19 mouse cellular contexts compared by ENCODE assay signal in the genomic region with DNA sequence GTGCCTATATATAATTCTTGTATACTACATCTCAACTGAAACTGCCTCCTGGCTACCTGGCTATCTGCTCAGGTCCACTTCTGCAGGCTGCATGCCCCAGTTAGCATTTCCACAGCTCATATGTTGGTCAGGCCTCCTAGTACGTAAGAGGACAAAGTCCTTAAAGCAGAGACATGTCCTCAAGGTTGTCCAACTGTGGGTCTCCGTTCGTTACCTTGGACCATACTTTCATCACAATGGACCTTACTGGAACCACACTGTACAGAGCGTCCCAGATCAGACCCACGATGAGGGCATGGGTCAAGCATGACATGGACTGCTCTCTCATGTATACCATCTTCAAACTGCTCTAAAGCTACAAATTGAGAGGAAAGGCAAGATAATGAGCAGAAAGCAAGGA.
"Had no signal": no experiment of that assay in that cellular context is flagged by ENCODE, and none has a peak within 500 bp of the region (broad histone marks: within the 10 kb centered on the region; RNA-seq: fewer than 3 reads in every experiment).

No protein-coding gene starts in this region.

- H3K4me1 ChIP-seq: megakaryocyte, embryonic 14.5 days; neural tube, embryonic 12.5 days had no signal

- H3K4me2 ChIP-seq: lung, embryonic 15.5 days; midbrain, embryonic 11.5 days; midbrain, embryonic 13.5 days; midbrain, embryonic 15.5 days; neural tube, embryonic 12.5 days had no signal

- ATAC-seq: lung, postnatal 0 days; midbrain, embryonic 13.5 days; midbrain, embryonic 15.5 days had no signal

- H3K4me3 ChIP-seq: lung, embryonic 15.5 days; megakaryocyte, embryonic 14.5 days; midbrain, embryonic 13.5 days; midbrain, embryonic 15.5 days; neural tube, embryonic 12.5 days had no signal

- H3K9me3 ChIP-seq: lung, embryonic 15.5 days; midbrain, embryonic 13.5 days; midbrain, embryonic 15.5 days; neural tube, embryonic 12.5 days had no signal

- H3K36me3 ChIP-seq: lung, embryonic 15.5 days; midbrain, embryonic 13.5 days; midbrain, embryonic 15.5 days; neural tube, embryonic 12.5 days had no signal

- H3K27me3 ChIP-seq: midbrain, embryonic 15.5 days; neural tube, embryonic 12.5 days had no signal

- H3K9ac ChIP-seq: lung, embryonic 15.5 days; midbrain, embryonic 13.5 days; midbrain, embryonic 15.5 days; neural tube, embryonic 12.5 days had no signal

- DNase-seq: lung, adult 2 months; lung, postnatal 14 days; lung, postnatal 36 days; retina, postnatal 1 day; right cerebral cortex, adult 18-20 months; right cerebral cortex, postnatal 25 days; right cerebral cortex, postnatal 4 days; spleen, adult 18-20 months; thymus, adult 18-20 months; thymus, postnatal 14 days; thymus, postnatal 36 days had no signal

- H3K27ac ChIP-seq: lung, embryonic 15.5 days; macrophage; midbrain, embryonic 13.5 days; midbrain, embryonic 15.5 days; neural tube, embryonic 12.5 days had no signal
